Mouse (Mus musculus): ENCODE results near the gene Ccr7.

DNA sequence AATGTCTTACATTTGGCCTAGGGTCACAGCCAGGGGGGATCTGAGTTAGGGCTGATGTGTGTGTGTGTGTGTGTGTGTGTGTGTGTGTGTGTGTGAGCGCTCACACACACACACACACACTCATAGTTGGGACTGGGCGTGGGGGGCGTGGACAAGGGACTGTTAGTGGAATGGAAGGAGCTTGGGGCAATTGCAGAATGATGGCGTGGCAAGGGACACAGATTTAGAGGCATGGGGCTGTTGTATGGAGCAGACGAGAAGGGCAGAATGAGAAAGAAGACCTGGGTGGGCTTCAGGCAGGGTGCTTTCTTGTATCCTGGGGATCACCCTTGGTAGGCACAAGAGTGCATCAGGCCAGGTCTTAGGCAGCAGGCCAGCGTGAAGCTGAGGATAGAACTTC lies 12.8 kb downstream of the Ccr7 start:
- TF ChIP-seq CTCF (IDR thresholded peaks at IDR 0.05 in 2 of 3, conservative IDR thresholded peaks at IDR 0.05 in 1 of 3; ENCODE audit: control insufficient read depth in 1 of 3, insufficient read depth in 1 of 3, low read depth in 2 of 3, low read length in 3 of 3, poor library complexity in 1 of 3, severe bottlenecking in 1 of 3) (no peak), CHD2 (IDR thresholded peaks at IDR 0.05; ENCODE audit: low read length) (no peak)

All from MEL (cell line).